Mouse (Mus musculus): ENCODE measurements at regions not wholly inside any gene's neighbourhood (a gene's known extent, or its start where the extent isn't known, plus 50 kb on each side); places are given as distances from the start of the nearest gene placed in this dataset.

DNA sequence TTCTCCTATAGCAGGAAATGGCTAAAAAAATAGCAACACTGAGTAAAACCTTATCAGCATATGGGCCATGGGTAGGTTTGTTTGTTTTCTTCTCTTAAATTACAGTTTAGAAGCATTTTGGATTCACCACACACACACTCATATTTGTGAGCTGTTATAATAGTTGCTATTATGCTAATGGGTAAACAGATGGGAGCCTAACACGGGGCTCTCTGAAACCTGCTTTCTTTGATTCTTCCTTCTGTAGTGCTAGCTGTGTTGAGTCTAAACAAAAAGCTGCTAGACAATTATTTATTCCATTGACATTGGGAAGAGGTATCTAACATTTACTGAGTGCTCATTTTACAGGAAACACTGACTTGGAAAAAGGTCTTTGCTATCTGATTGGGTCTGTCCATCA lies 356.7 kb upstream of the Dcn start:
- H3K4me1 ChIP-seq (ENCODE audit: control insufficient read depth, insufficient read depth, low read length), result no peaks in the 10 kb centered on the region

DNA sequence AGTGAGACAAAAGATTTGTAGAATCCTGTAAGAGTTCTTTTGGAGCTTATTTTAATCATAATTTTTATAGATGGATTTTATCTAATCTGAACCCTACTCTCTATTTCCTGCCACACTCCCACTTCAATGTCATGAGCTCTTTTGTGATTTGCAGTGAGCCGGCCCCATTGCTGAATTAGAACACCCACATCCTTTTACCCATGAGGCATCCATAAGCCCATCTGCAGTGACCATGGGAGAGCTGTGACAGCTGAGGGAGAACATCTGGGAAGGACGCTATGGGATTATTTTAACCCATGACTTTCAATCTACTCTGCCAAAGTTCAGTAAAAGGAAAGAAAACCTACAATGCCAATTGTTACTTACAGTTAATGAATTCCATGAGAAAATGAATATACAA lies 337.8 kb upstream of the Dcn start:
- Histone ChIP-seq H3K27ac (ENCODE audit: control insufficient read depth, insufficient read depth, low read depth, low read length) (no peak overlapping the region), H3K27me3 (ENCODE audit: control insufficient read depth, insufficient read depth, low read length) (no peaks in the 10 kb centered on the region), H3K36me3 (ENCODE audit: control insufficient read depth, insufficient read depth, low read length) (no peaks in the 10 kb centered on the region), H3K4me1 (ENCODE audit: control insufficient read depth, insufficient read depth, low read length) (no peaks in the 10 kb centered on the region), H3K4me3 (ENCODE audit: control insufficient read depth, low read depth, low read length) (no peak overlapping the region)
- TF ChIP-seq POLR2A (IDR thresholded peaks at IDR 0.05; ENCODE audit: control insufficient read depth, low read depth, low read length), result no peak
- no peak for TF ChIP-seq CTCF (IDR thresholded peaks at IDR 0.05; ENCODE audit: control insufficient read depth, insufficient read depth, insufficient replicate concordance, low read depth, low read length)

More for the DNA sequence above, 356.7 kb upstream of the Dcn start:
- no peaks in the 10 kb centered on the region for H3K27me3 ChIP-seq (ENCODE audit: control insufficient read depth, insufficient read depth, low read length)
- no peak overlapping the region for H3K27ac ChIP-seq (ENCODE audit: control insufficient read depth, insufficient read depth, low read depth, low read length)
- no peak overlapping the region for H3K4me3 ChIP-seq (ENCODE audit: control insufficient read depth, low read depth, low read length)
- no peak for TF ChIP-seq POLR2A (IDR thresholded peaks at IDR 0.05; ENCODE audit: control insufficient read depth, low read depth, low read length)
- TF ChIP-seq CTCF (IDR thresholded peaks at IDR 0.05; ENCODE audit: control insufficient read depth, insufficient read depth, insufficient replicate concordance, low read depth, low read length), result no peak
- no peaks in the 10 kb centered on the region for H3K36me3 ChIP-seq (ENCODE audit: control insufficient read depth, insufficient read depth, low read length)

DNA sequence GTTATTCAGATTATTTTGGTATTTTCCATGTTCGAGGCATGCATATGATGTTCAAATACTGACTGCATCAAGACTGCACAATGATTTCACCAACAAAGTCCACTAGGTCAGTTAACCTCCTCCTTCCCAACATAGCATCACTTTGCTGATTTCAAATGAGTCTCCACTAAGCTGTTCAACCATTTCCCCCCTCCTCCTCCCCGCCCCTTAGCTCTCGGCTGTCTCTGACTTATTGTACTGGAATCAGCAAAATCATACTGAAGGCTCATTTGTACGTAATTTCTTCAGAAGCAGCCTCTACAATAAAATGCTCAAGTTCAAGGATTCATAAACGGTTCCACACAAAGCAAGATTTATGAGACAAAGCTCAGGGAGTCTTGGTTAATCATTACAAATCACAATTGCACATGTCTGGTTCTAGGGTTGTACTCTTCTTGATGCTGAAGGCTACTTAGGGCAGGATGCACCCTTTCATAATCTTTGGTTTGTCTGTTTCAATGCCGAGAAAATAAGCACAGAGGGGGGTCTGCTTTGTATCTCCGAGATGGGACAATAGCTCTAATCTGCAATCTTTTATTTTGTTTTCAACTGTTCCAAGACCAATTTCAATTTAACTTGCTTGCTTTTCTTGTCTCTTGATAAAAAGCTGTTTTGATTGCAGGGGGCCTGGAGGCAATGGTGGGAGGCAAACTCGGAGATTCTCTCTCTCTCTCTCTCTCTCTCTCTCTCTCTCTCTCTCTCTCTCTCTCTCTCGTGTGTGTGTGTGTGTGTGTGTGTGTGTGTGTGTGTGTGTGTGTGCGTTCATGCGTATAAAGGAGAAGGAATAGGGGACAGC lies 320.6 kb upstream of the Dcn start:
- Histone ChIP-seq H3K4me3 (ENCODE audit: control insufficient read depth, low read depth, low read length) (no peak overlapping the region), H3K4me1 (ENCODE audit: control insufficient read depth, insufficient read depth, low read length) (no peaks in the 10 kb centered on the region), H3K27ac (ENCODE audit: control insufficient read depth, insufficient read depth, low read depth, low read length) (no peak overlapping the region), H3K27me3 (ENCODE audit: control insufficient read depth, insufficient read depth, low read length) (no peaks in the 10 kb centered on the region), H3K36me3 (ENCODE audit: control insufficient read depth, insufficient read depth, low read length) (no peaks in the 10 kb centered on the region)
- no peak for TF ChIP-seq CTCF (IDR thresholded peaks at IDR 0.05; ENCODE audit: control insufficient read depth, insufficient read depth, insufficient replicate concordance, low read depth, low read length)
- TF ChIP-seq POLR2A (IDR thresholded peaks at IDR 0.05; ENCODE audit: control insufficient read depth, low read depth, low read length), result no peak

DNA sequence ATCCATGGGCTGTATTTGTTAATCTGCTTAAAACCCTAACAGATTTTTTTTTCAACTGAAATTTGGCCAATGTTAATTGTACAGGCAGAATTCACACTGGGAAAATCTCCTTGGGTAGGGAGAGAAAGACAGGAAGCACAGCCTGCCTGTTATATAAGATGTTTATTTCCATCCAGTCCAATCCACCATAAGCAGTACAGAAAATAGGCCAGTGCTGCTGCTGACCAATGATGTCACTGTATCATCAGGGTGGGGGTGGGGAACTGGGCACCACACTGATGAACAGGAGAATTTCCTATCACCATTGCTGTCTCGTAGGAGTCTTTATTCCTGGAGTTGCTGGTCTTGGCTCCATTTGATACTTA lies 320.0 kb upstream of the Dcn start:
- Histone ChIP-seq H3K4me3 (ENCODE audit: control insufficient read depth, low read depth, low read length) (no peak overlapping the region), H3K27me3 (ENCODE audit: control insufficient read depth, insufficient read depth, low read length) (no peaks in the 10 kb centered on the region), H3K36me3 (ENCODE audit: control insufficient read depth, insufficient read depth, low read length) (no peaks in the 10 kb centered on the region), H3K27ac (ENCODE audit: control insufficient read depth, insufficient read depth, low read depth, low read length) (no peak overlapping the region), H3K4me1 (ENCODE audit: control insufficient read depth, insufficient read depth, low read length) (no peaks in the 10 kb centered on the region)
- TF ChIP-seq POLR2A (IDR thresholded peaks at IDR 0.05; ENCODE audit: control insufficient read depth, low read depth, low read length), result no peak
- no peak for TF ChIP-seq CTCF (IDR thresholded peaks at IDR 0.05; ENCODE audit: control insufficient read depth, insufficient read depth, insufficient replicate concordance, low read depth, low read length)

DNA sequence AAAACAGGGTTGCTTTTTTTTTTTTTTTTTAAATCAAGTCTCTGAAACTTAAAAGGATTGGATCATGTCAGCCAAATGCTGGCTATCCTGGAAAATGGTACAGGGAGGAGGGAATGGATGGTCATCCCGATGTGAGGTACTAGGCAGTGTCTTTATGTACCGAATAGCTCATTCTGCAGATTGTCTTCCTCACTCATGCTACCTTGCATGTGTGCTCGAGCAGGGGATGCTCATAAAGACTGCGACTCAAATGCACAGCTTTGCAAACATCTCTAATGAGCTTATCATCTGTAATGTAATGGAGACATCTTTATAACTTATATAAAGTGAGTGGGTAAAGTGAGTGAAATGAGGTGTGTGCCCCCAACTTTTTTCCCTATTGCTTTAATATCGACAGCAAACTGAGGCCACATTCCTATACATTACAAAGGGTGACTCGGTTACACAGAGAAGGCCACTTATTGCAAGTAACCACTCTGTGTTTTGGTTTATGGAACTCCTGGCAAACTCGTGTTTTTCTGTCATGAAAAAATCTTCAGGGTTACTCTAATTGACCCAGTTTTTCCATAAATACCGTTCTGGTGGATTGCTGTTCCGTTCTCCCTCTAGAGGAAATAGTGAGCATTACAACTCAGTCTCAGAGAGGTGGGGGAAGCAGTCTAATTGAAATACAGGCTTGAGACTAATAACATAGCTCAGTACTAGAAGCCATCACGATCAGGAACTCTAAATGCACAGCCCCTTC lies 319.4 kb upstream of the Dcn start:
- H3K4me1 ChIP-seq (ENCODE audit: control insufficient read depth, insufficient read depth, low read length), result no peaks in the 10 kb centered on the region
- no peaks in the 10 kb centered on the region for H3K27me3 ChIP-seq (ENCODE audit: control insufficient read depth, insufficient read depth, low read length)
- no peak overlapping the region for H3K4me3 ChIP-seq (ENCODE audit: control insufficient read depth, low read depth, low read length)
- no peak for TF ChIP-seq CTCF (IDR thresholded peaks at IDR 0.05; ENCODE audit: control insufficient read depth, insufficient read depth, insufficient replicate concordance, low read depth, low read length)
- TF ChIP-seq POLR2A (IDR thresholded peaks at IDR 0.05; ENCODE audit: control insufficient read depth, low read depth, low read length), result no peak
- H3K27ac ChIP-seq (ENCODE audit: control insufficient read depth, insufficient read depth, low read depth, low read length), result no peak overlapping the region
- H3K36me3 ChIP-seq (ENCODE audit: control insufficient read depth, insufficient read depth, low read length), result no peaks in the 10 kb centered on the region

DNA sequence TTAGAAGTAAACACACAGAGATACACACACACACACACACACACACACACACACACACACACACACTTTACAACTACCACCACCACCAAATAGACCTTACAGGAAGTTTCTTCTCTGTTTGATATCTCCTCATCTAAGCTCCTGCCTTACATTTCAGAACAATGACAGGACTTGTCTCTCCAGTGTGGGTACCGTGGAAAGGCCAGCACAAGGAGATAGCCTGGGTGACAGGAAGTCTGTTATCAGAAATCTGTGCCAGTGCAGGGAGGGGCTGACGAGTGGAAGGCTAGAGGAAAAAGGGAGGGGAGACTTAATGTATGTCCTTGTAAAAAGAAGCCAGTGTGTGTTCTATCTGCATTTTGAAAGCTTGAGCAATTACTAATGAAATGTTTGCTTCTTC lies 318.5 kb upstream of the Dcn start:
- Histone ChIP-seq H3K36me3 (ENCODE audit: control insufficient read depth, insufficient read depth, low read length) (no peaks in the 10 kb centered on the region), H3K27me3 (ENCODE audit: control insufficient read depth, insufficient read depth, low read length) (no peaks in the 10 kb centered on the region), H3K4me3 (ENCODE audit: control insufficient read depth, low read depth, low read length) (no peak overlapping the region), H3K4me1 (ENCODE audit: control insufficient read depth, insufficient read depth, low read length) (no peaks in the 10 kb centered on the region), H3K27ac (ENCODE audit: control insufficient read depth, insufficient read depth, low read depth, low read length) (no peak overlapping the region)
- TF ChIP-seq CTCF (IDR thresholded peaks at IDR 0.05; ENCODE audit: control insufficient read depth, insufficient read depth, insufficient replicate concordance, low read depth, low read length) (no peak), POLR2A (IDR thresholded peaks at IDR 0.05; ENCODE audit: control insufficient read depth, low read depth, low read length) (no peak)

DNA sequence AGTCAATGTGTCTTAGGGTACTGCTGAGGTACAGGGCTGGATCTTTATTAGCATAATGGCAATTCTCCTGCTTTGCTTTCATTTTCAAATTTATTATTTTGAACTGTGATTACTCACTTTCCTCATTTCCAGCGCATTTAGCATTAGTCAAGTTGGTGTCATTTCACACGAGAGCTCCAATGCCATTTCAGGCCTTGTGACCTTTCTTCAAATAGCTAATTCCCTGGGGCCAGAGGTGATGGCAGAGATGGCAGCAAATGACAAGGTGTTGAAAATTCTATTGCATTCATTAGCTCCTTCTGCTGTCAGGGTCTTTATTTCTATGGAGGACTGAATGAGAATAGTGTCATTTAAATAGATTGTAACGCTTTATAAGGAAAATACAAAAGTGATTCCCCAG lies 300.9 kb upstream of the Dcn start:
- H3K4me3 ChIP-seq (ENCODE audit: control insufficient read depth, low read depth, low read length), result no peak overlapping the region
- H3K27ac ChIP-seq (ENCODE audit: control insufficient read depth, insufficient read depth, low read depth, low read length), result no peak overlapping the region
- TF ChIP-seq POLR2A (IDR thresholded peaks at IDR 0.05; ENCODE audit: control insufficient read depth, low read depth, low read length) (no peak), CTCF (IDR thresholded peaks at IDR 0.05; ENCODE audit: control insufficient read depth, insufficient read depth, insufficient replicate concordance, low read depth, low read length) (no peak)
- no peaks in the 10 kb centered on the region for H3K4me1 ChIP-seq (ENCODE audit: control insufficient read depth, insufficient read depth, low read length)
- no peaks in the 10 kb centered on the region for H3K36me3 ChIP-seq (ENCODE audit: control insufficient read depth, insufficient read depth, low read length)
- no peaks in the 10 kb centered on the region for H3K27me3 ChIP-seq (ENCODE audit: control insufficient read depth, insufficient read depth, low read length)
